Mouse (Mus musculus): Measurements from ENCODE around the gene Col8a1. TPM values are rescaled to one million over a fixed set of nuclear protein-coding genes. Genes with fewer than 3 reads are reported as not detected.

Gene Col8a1
- polyA plus RNA-seq, 1 experiment from 2014 or later: 52.2 TPM

DNA sequence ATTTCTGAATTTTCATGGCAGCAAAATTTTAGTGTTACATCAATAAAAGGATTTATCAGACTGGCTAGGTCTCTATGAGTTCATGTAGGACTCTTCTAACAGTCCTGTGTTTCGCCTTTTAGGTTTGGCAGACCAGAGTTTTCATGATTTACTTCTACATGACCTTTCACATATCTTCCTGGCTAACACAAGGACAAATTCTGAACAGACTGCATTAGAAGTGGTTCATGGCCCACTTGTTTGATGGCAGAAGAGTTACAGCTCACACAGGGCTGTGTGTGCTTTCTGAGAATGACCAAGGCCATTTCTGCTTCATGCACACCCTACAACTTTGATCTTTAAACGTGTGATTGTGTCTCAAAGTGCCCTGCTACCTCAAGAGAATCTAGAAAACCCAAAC lies 82.3 kb downstream of the Col8a1 start:
- Histone ChIP-seq H3K4me2 (replicated peaks) (no peak overlapping the region), H3K4me3 (replicated peaks) (no peak overlapping the region), H3K9ac (no peak overlapping the region), H3K27ac (replicated peaks) (no peak overlapping the region), H3K27me3 (no peaks in the 10 kb centered on the region), H3K36me3 (no peaks in the 10 kb centered on the region), H3K9me3 (replicated peaks) (no peaks in the 10 kb centered on the region), H3K4me1 (no peaks in the 10 kb centered on the region)
- no peak for ATAC-seq (ENCODE audit: insufficient number of reproducible peaks, low FRiP score, low TSS enrichment, low read depth)
- 65% methylated on average over 2 of the region's 2 CpGs for WGBS

DNA sequence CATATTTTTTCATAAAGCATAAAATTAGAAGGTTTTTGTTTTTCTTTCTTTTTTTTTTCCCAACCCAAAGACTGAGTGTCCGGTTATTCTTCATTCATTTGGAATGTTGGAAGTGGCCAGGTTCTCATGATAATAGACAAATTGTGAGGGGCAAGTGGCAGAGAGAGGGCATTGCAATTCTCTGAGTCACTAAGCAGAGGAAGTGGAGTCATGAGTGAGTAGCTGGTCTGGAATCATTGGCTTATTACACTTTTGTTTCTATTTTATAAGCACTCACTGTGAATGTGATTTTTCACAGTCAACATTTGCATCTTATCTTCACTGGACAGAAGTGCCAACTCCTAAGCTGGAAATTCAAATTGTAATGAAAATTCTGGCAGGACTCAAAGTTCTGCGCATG lies 82.9 kb downstream of the Col8a1 start:
- Histone ChIP-seq H3K9ac (no peak overlapping the region), H3K4me1 (no peaks in the 10 kb centered on the region), H3K36me3 (no peaks in the 10 kb centered on the region), H3K27me3 (no peaks in the 10 kb centered on the region), H3K9me3 (replicated peaks) (no peaks in the 10 kb centered on the region), H3K27ac (replicated peaks) (no peak overlapping the region), H3K4me2 (replicated peaks) (no peak overlapping the region), H3K4me3 (replicated peaks) (no peak overlapping the region)
- no peak for ATAC-seq (ENCODE audit: insufficient number of reproducible peaks, low FRiP score, low TSS enrichment, low read depth)
- WGBS: 89% methylated on average over 2 of the region's 2 CpGs

DNA sequence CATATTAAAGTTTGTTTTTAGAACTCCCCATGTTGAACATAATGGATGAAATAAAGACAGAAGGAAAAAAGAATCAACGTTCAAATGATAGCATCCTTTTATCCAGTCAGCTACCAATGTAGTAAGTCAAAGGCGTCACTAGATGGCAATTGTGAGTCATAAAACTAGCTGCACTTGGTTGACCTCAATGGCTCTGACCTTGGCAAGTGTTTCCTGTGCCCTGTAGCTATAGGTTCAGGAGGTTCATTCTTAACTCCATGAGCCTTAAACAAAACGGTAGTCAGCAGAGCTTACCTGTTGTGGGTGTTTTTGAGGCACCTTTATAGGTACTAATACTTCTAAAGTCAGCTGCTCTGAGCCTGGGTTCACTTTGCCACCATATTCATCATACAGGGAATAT lies 85.2 kb downstream of the Col8a1 start:
- Histone ChIP-seq H3K27me3 (no peaks in the 10 kb centered on the region), H3K4me3 (replicated peaks) (no peak overlapping the region), H3K9ac (no peak overlapping the region), H3K27ac (replicated peaks) (no peak overlapping the region), H3K36me3 (no peaks in the 10 kb centered on the region), H3K4me2 (replicated peaks) (no peak overlapping the region), H3K9me3 (replicated peaks) (no peaks in the 10 kb centered on the region), H3K4me1 (no peaks in the 10 kb centered on the region)
- WGBS: 9% methylated on average over 3 of the region's 3 CpGs
- ATAC-seq (ENCODE audit: insufficient number of reproducible peaks, low FRiP score, low TSS enrichment, low read depth): no peak

DNA sequence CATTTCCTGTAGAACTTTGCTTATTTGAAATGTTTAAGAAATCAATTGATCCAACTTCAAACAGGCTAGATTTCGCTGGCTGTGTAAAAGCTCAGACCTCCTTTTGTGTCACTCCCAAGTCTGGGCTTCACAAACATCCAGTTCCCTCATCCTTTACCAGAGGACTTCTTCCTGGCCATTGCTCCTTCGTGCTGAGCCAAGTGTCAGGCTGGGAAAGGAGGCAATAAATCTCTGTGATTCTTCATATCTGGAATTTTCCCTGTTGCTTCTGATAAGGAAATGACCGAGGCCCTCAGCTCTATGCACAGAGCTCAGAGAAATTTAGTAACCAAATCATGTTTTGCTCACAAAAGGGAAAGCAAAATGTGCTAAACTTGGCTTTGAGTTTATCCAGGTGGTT lies 91.9 kb downstream of the Col8a1 start:
- WGBS: 54% methylated on average over 3 of the region's 3 CpGs
- Histone ChIP-seq H3K27me3 (no peaks in the 10 kb centered on the region), H3K4me2 (replicated peaks) (no peak overlapping the region), H3K27ac (replicated peaks) (no peak overlapping the region), H3K4me1 (no peaks in the 10 kb centered on the region), H3K36me3 (no peaks in the 10 kb centered on the region), H3K9me3 (replicated peaks) (no peaks in the 10 kb centered on the region), H3K9ac (no peak overlapping the region), H3K4me3 (replicated peaks) (no peak overlapping the region)
- ATAC-seq (ENCODE audit: insufficient number of reproducible peaks, low FRiP score, low TSS enrichment, low read depth): no peak

DNA sequence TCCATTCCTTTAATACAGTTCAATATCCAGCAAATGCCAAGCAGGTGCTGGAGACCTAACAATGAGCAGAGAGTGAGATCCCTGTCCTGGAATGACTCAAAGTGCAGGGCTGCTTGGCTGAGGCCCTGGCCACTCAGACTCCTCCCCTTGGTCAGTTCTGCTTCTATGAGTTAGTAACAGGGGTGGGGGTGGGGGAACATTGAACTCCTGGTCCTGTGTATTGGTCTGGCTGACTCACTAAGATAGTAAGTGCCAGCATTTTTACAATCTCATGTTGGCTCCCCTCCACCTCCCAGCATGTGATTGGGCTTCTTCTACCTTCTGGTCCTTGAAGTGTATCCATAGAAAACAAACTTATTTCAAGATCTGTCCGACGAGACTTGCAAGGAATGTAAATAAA lies 104.6 kb downstream of the Col8a1 start:
- WGBS: 72% methylated on average over 2 of the region's 2 CpGs
- Histone ChIP-seq H3K27ac (replicated peaks) (no peak overlapping the region), H3K27me3 (no peaks in the 10 kb centered on the region), H3K4me3 (replicated peaks) (no peak overlapping the region), H3K9me3 (replicated peaks) (no peaks in the 10 kb centered on the region), H3K9ac (no peak overlapping the region), H3K36me3 (no peaks in the 10 kb centered on the region), H3K4me2 (replicated peaks) (no peak overlapping the region), H3K4me1 (no peaks in the 10 kb centered on the region)
- no peak for ATAC-seq (ENCODE audit: insufficient number of reproducible peaks, low FRiP score, low TSS enrichment, low read depth)

DNA sequence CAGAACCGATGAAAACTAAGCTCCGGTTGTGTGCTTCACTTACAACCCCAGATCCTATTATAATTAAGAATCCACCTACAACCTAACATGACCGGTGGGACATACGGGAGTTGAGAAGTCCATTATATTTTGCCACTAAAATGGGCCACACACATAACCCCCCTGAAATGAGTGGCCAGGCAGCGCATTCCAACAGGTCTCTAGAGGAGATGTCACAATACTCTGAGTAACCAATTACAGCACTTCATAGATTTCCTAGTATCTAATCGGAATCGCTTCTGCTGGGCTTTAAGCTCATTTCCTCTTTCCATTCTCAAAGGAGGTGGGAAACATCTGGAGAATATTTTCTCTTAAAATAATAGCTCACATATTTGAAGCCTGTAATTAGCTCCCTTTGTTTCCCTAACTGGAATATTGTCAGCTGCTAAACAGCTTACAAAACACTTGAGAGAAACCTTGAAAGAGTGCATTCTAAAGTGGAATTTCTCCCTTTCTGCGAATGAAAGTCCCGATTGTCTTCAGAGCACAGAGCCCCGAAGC lies 113.1 kb downstream of the Col8a1 start:
- Histone ChIP-seq H3K36me3 (no peaks in the 10 kb centered on the region), H3K27ac (replicated peaks) (no peak overlapping the region), H3K9ac (no peak overlapping the region), H3K4me2 (replicated peaks) (no peak overlapping the region), H3K27me3 (no peaks in the 10 kb centered on the region), H3K9me3 (replicated peaks) (no peaks in the 10 kb centered on the region), H3K4me3 (replicated peaks) (no peak overlapping the region), H3K4me1 (no peaks in the 10 kb centered on the region)
- 48% methylated on average over 10 of the region's 10 CpGs for WGBS
- ATAC-seq (ENCODE audit: insufficient number of reproducible peaks, low FRiP score, low TSS enrichment, low read depth): no peak

DNA sequence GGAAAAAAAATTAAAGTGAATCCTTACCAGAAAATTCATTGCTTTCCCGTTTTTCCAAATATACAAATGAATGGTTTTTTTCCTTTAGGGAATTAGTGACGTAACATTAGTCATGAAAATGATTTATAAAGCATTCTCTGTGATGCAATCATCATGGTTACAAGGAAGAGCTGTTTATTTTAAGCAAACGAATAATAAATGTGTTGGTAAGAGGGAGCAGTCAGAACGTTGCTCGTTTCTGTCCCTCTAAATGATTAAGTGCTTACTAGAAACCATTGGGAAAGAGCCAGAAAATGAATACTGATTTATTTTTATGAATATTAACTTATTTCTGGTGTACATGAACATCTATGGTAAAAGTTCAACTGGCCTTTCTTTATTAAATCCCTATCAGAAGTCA lies 119.8 kb downstream of the Col8a1 start:
- H3K36me3 ChIP-seq: no peaks in the 10 kb centered on the region
- WGBS: 51% methylated on average over 5 of the region's 5 CpGs
- no peak overlapping the region for H3K27ac ChIP-seq (replicated peaks)
- no peak overlapping the region for H3K4me3 ChIP-seq (replicated peaks)
- no peak overlapping the region for H3K9ac ChIP-seq
- ATAC-seq (ENCODE audit: insufficient number of reproducible peaks, low FRiP score, low TSS enrichment, low read depth): no peak
- H3K4me1 ChIP-seq: no peaks in the 10 kb centered on the region
- no peaks in the 10 kb centered on the region for H3K9me3 ChIP-seq (replicated peaks)
- H3K4me2 ChIP-seq (replicated peaks): no peak overlapping the region
- H3K27me3 ChIP-seq: no peaks in the 10 kb centered on the region

DNA sequence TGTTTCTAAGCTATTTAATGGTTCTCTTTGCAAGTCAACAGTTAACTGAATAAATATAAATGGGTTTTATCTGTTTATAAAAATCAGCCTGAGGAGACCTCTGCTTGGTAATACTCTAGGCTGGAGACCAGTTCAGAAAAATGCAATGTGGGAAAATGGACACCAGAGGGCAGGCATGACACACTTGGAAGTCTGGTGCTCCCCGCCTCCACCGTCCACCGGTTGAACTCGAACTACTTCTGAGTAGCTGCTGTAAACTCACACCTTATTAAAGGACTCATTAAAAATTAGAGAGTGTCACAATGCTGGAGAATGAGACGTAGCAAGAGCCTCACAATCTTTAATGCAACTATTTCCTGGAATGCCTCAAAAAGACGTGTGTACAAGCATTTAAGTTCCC lies 120.3 kb downstream of the Col8a1 start:
- Histone ChIP-seq H3K27me3 (no peaks in the 10 kb centered on the region), H3K9me3 (replicated peaks) (no peaks in the 10 kb centered on the region), H3K4me2 (replicated peaks) (no peak overlapping the region), H3K4me1 (no peaks in the 10 kb centered on the region), H3K27ac (replicated peaks) (no peak overlapping the region), H3K9ac (no peak overlapping the region), H3K36me3 (no peaks in the 10 kb centered on the region), H3K4me3 (replicated peaks) (no peak overlapping the region)
- no peak for ATAC-seq (ENCODE audit: insufficient number of reproducible peaks, low FRiP score, low TSS enrichment, low read depth)
- 6% methylated on average over 6 of the region's 6 CpGs for WGBS

DNA sequence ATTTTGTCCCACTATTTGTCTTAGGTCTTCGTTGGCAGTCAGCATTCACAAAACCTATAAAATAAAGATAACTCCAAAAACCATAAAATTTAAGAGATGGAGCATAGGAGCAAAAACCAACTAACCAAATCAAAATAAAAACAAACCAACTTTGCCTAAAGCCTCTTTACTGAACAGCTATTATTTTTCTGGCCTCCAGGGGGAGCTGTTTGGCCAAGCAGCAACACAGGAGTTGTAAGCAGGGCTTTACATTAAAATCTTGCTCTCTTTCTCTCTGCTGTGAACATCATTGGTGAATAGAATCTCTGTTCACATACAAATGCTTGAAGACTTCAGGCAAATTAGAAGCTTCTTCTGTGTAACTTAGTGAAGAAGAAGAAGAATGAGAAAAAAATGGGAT lies 142.8 kb downstream of the Col8a1 start:
- H3K4me1 ChIP-seq: peaks cover 6% of the 10 kb centered on the region
- 5% methylated on average over 1 of the region's 1 CpGs for WGBS
- no peaks in the 10 kb centered on the region for H3K9me3 ChIP-seq (replicated peaks)
- H3K9ac ChIP-seq: no peak overlapping the region
- no peak for ATAC-seq (ENCODE audit: insufficient number of reproducible peaks, low FRiP score, low TSS enrichment, low read depth)
- no peak overlapping the region for H3K27ac ChIP-seq (replicated peaks)
- no peak overlapping the region for H3K4me3 ChIP-seq (replicated peaks)
- H3K36me3 ChIP-seq: no peaks in the 10 kb centered on the region
- H3K27me3 ChIP-seq: no peaks in the 10 kb centered on the region
- no peak overlapping the region for H3K4me2 ChIP-seq (replicated peaks)

DNA sequence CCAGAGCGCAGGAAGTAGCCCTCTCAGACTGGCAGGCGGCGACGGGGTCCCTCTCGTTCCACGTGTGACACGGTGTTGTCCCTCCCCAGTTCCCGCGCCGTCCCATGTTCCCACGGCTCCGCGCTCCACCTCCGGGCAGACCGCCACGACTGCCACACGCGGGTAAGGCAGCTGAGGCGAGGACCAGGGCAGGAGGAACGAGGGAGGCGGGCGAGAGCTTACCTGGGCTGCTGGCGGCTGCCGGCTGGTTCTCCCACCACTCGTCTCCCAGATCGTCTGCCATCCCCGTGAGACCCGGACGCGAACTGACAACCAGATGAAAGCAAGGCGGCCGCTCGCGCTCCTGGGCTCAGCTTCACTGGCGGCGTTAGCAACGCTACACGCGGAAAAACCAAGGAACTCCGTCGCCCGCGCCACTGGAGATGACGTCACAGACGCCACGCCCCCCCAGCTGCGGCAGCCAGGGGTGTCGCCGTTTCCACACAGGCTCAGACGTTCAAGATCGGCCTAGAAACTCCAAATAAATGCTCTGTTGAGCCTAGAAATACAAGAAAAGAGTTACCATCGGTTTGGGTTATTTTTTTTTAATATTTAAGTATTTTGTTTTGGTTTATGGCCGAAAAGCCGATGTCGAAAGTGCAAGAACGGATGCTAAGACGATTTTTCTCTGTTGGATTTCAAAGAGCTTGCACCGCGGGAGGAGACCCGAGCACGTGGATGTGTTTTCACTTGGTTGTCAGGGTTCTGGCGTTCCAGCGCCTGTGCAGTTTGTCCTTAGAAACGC lies 147.9 kb downstream of the Col8a1 start, which contains the start of gene Cmss1:
TSS of gene Cmss1 (minus strand) at position 421 of the 784 bp plus-strand sequence.
- peak within 1 kb of the TSS; percentile 82 for H3K27ac ChIP-seq (replicated peaks)

DNA sequence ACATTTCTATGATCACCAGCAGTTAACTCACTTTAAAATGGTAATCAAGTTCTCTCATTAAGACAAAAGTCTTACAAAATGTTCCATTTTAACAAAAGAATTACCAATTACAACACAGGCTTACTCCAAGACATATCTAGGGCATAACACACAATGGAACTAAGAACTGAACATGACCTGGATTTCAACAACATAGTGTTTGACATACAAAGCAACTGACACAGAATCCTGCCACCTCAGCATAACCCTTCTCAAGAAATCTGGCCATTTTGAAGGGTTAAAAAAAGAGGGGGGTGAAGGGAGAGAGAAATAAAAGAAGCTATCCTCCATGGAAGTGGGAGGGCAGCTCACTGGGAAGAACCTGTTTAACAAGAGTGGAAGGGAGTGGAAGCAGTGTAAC lies 153.5 kb downstream of the Col8a1 start:
- no peak overlapping the region for H3K4me2 ChIP-seq (replicated peaks)
- H3K4me1 ChIP-seq: 0 out of 2 replicates have a peak, but pooled peaks cover 8% of the 10 kb centered on the region
- H3K27ac ChIP-seq (replicated peaks): no peak overlapping the region
- ATAC-seq (ENCODE audit: insufficient number of reproducible peaks, low FRiP score, low TSS enrichment, low read depth): no peak
- no peaks in the 10 kb centered on the region for H3K9me3 ChIP-seq (replicated peaks)
- no peaks in the 10 kb centered on the region for H3K27me3 ChIP-seq
- no peak overlapping the region for H3K9ac ChIP-seq
- no peak overlapping the region for H3K4me3 ChIP-seq (replicated peaks)
- no peaks in the 10 kb centered on the region for H3K36me3 ChIP-seq

More for the DNA sequence above, 147.9 kb downstream of the Col8a1 start, which contains the start of gene Cmss1:
- no peaks in the 10 kb centered on the region for H3K9me3 ChIP-seq (replicated peaks)
- peak within 1 kb of the TSS; percentile 72 for H3K4me3 ChIP-seq (replicated peaks)
- H3K4me2 ChIP-seq (replicated peaks): peak within 1 kb of the TSS; percentile 70
- H3K27me3 ChIP-seq: no peaks in the 10 kb centered on the region
- peak within 1 kb of the TSS; percentile 36 for H3K9ac ChIP-seq
- peak; percentile 75; the same call in 1 of the 2 replicates for ATAC-seq (ENCODE audit: insufficient number of reproducible peaks, low FRiP score, low TSS enrichment, low read depth)
- no peaks in the 10 kb centered on the region for H3K36me3 ChIP-seq
- WGBS: under 1% methylated on average over 64 of the region's 64 CpGs
- peaks cover 13% of the 10 kb centered on the region for H3K4me1 ChIP-seq
